8 mouse cellular contexts compared by ENCODE assay signal in the genomic region with DNA sequence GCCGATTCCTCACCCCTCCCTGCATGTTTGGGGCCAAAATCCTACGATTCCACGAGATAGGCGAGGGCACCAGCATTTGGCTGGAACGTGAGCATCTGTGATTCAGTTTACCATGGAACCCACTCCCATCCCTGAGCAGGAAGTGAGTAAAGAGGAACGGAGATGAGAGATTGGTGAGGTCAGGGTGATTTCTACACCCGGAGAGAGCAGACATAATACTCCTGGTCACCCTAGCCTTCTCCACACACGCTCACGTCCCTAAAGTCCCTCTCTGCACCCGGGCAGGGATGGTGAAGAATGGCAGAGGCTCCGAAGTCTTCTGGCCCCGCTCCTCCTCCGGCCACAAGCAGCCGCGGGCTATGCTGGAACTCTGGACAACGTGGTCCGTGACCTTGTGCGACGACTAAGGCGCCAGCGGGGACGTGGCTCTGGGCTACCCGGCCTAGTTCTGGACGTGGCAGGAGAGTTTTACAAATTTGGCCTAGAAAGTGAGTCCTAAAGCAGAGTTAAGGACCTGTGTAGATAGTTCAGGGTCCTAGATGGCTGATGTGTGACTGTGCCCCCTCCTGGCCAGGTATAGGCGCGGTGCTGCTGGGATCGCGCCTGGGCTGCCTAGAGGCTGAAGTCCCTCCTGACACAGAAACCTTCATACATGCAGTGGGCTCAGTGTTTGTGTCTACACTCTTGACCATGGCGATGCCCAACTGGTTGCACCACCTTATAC. TPM values are rescaled to one million over a fixed set of nuclear protein-coding genes. Genes with fewer than 3 reads are reported as not detected.
DNase-seq lines count a peak whose midpoint lies in the region; ATAC-seq lines count a peak whose summit lies in the region.

No protein-coding gene starts in this region.

- 3% methylated on average over 29 of the region's 29 CpGs for WGBS in forebrain, embryonic 10.5 days
- WGBS in forebrain, embryonic 16.5 days: 3% methylated on average over 29 of the region's 29 CpGs
- 3% methylated on average over 29 of the region's 29 CpGs for WGBS in hindbrain, embryonic 11.5 days
- WGBS in liver, embryonic 13.5 days (ENCODE audit: insufficient replicate concordance): 4% methylated on average over 29 of the region's 29 CpGs

- no peak overlapping the region for H3K4me2 ChIP-seq in forebrain, embryonic 16.5 days (ENCODE audit: low read length)
- H3K4me2 ChIP-seq in hindbrain, embryonic 11.5 days (replicated peaks; ENCODE audit: low read depth, low read length): no peak overlapping the region
- peak overlapping the region; percentile 26 for H3K4me2 ChIP-seq in liver, embryonic 13.5 days

- intact Hi-C loops in left cerebral cortex, postnatal 14 days (cut with DNase I): no loop called here

- H3K4me3 ChIP-seq in forebrain, embryonic 10.5 days: peak overlapping the region; percentile 39
- no peak overlapping the region for H3K4me3 ChIP-seq in forebrain, embryonic 16.5 days (replicated peaks; ENCODE audit: low read length)
- H3K4me3 ChIP-seq in hindbrain, embryonic 11.5 days (ENCODE audit: low read depth, low read length): no peak overlapping the region; the same call in 1 of the 2 replicates
- H3K4me3 ChIP-seq in liver, embryonic 13.5 days (replicated peaks): peak overlapping the region; percentile 18

- no peak for DNase-seq in forebrain, embryonic 10.5 days (ENCODE audit: extremely low spot score, low spot score)
- peak; percentile 65 for DNase-seq in CD4-positive, CD25-positive, alpha-beta regulatory T cell, adult 2 months (ENCODE audit: low read depth, low spot score)
- peak; percentile 39 for DNase-seq in hindbrain, embryonic 11.5 days (ENCODE audit: low spot score)
- no peak for DNase-seq in liver, embryonic 13.5 days
- DNase-seq in ovary, postnatal 36 days (ENCODE audit: low spot score): no peak
- no peak for DNase-seq in left cerebral cortex, postnatal 14 days (ENCODE audit: low spot score in 2 of 2)
- DNase-seq in urinary bladder, postnatal 25 days (ENCODE audit: low spot score): no peak

- H3K36me3 ChIP-seq in forebrain, embryonic 10.5 days (replicated peaks): peaks cover 41% of the 10 kb centered on the region
- 0 out of 2 replicates have a peak, but pooled peaks cover 2% of the 10 kb centered on the region for H3K36me3 ChIP-seq in forebrain, embryonic 16.5 days (ENCODE audit: control insufficient read depth, insufficient read depth)
- no peaks in the 10 kb centered on the region for H3K36me3 ChIP-seq in hindbrain, embryonic 11.5 days (ENCODE audit: control insufficient read depth, insufficient read depth, low read length)
- peaks cover 11% of the 10 kb centered on the region for H3K36me3 ChIP-seq in liver, embryonic 13.5 days

- peaks cover 61% of the 10 kb centered on the region for H3K27me3 ChIP-seq in forebrain, embryonic 10.5 days (ENCODE audit: poor library complexity, severe bottlenecking)
- peaks cover 38% of the 10 kb centered on the region for H3K27me3 ChIP-seq in forebrain, embryonic 16.5 days (replicated peaks; ENCODE audit: control insufficient read depth, insufficient read depth, low read length)
- H3K27me3 ChIP-seq in hindbrain, embryonic 11.5 days (ENCODE audit: control insufficient read depth, insufficient read depth, low read length): peaks cover 41% of the 10 kb centered on the region
- peaks cover 73% of the 10 kb centered on the region for H3K27me3 ChIP-seq in liver, embryonic 13.5 days

- H3K27ac ChIP-seq in forebrain, embryonic 10.5 days: no peak overlapping the region
- no peak overlapping the region for H3K27ac ChIP-seq in forebrain, embryonic 16.5 days (ENCODE audit: low read length)
- no peak overlapping the region for H3K27ac ChIP-seq in hindbrain, embryonic 11.5 days (ENCODE audit: low read depth, low read length)
- no peak overlapping the region for H3K27ac ChIP-seq in liver, embryonic 13.5 days

- ATAC-seq in forebrain, embryonic 16.5 days: no peak
- ATAC-seq in hindbrain, embryonic 11.5 days (ENCODE audit: low FRiP score): no peak
- peak; percentile 27; the same call in 1 of the 2 replicates for ATAC-seq in liver, embryonic 13.5 days (ENCODE audit: low read depth)

- peaks cover 21% of the 10 kb centered on the region for H3K4me1 ChIP-seq in forebrain, embryonic 10.5 days
- 0 out of 2 replicates have a peak, but pooled peaks cover 4% of the 10 kb centered on the region for H3K4me1 ChIP-seq in forebrain, embryonic 16.5 days (replicated peaks; ENCODE audit: control insufficient read depth, insufficient read depth, low read length)
- H3K4me1 ChIP-seq in hindbrain, embryonic 11.5 days (replicated peaks; ENCODE audit: control insufficient read depth, insufficient read depth, low read length): no peaks in the 10 kb centered on the region
- peaks cover 10% of the 10 kb centered on the region for H3K4me1 ChIP-seq in liver, embryonic 13.5 days (replicated peaks)

- H3K9ac ChIP-seq in forebrain, embryonic 16.5 days (replicated peaks; ENCODE audit: low read depth, low read length): no peak overlapping the region
- no peak overlapping the region; the same call in 1 of the 2 replicates for H3K9ac ChIP-seq in hindbrain, embryonic 11.5 days (ENCODE audit: low read depth, low read length)
- no peak overlapping the region for H3K9ac ChIP-seq in liver, embryonic 13.5 days

- no peaks in the 10 kb centered on the region for H3K9me3 ChIP-seq in forebrain, embryonic 10.5 days
- no peaks in the 10 kb centered on the region for H3K9me3 ChIP-seq in forebrain, embryonic 16.5 days (ENCODE audit: control insufficient read depth, low read length)
- no peaks in the 10 kb centered on the region for H3K9me3 ChIP-seq in hindbrain, embryonic 11.5 days (ENCODE audit: control insufficient read depth, low read length)
- no peaks in the 10 kb centered on the region for H3K9me3 ChIP-seq in liver, embryonic 13.5 days (replicated peaks)

RNA-seq across cellular contexts. Expression of a gene that starts 1.5 kb away (rescaled TPM):
- polyA plus RNA-seq in forebrain, embryonic 10.5 days (2016; fragmentation: Nextera tagmentation; extraction: Ambion mirVana): 0.11 and 0.16 TPM in 2 replicates
- 0.20 and 0.26 TPM in 2 replicates for polyA plus RNA-seq in forebrain, embryonic 16.5 days (2015; fragmentation: Nextera tagmentation; extraction: Ambion mirVana)
- 0.11 and 0.20 TPM in 2 replicates for polyA plus RNA-seq in hindbrain, embryonic 11.5 days (2014; fragmentation: Nextera tagmentation; extraction: Ambion mirVana)
- not detected in 2 replicates for polyA plus RNA-seq in liver, embryonic 13.5 days (2015; fragmentation: Nextera tagmentation; extraction: Ambion mirVana)
- total RNA-seq in left cerebral cortex, postnatal 14 days (2021): under 1 TPM; 0.59 to 0.61 TPM

RNA-seq across cellular contexts. Expression of a gene that starts 8.2 kb away (rescaled TPM):
- polyA plus RNA-seq in forebrain, embryonic 10.5 days (2016; fragmentation: Nextera tagmentation; extraction: Ambion mirVana): 0.18 and 0.21 TPM in 2 replicates
- 0.11 and 0.18 TPM in 2 replicates for polyA plus RNA-seq in forebrain, embryonic 16.5 days (2015; fragmentation: Nextera tagmentation; extraction: Ambion mirVana)
- 0.08 and 0.15 TPM in 2 replicates for polyA plus RNA-seq in hindbrain, embryonic 11.5 days (2014; fragmentation: Nextera tagmentation; extraction: Ambion mirVana)
- 0.07 and 0.14 TPM in 2 replicates for polyA plus RNA-seq in liver, embryonic 13.5 days (2015; fragmentation: Nextera tagmentation; extraction: Ambion mirVana)
- under 1 TPM in 1 of 2 experiments, not detected in 1; 0.19 TPM for total RNA-seq in left cerebral cortex, postnatal 14 days (2021)

RNA-seq across cellular contexts. Expression of a gene that starts 8.3 kb away (rescaled TPM):
- 62.1 and 65.2 TPM in 2 replicates for polyA plus RNA-seq in forebrain, embryonic 10.5 days (2016; fragmentation: Nextera tagmentation; extraction: Ambion mirVana)
- polyA plus RNA-seq in forebrain, embryonic 16.5 days (2015; fragmentation: Nextera tagmentation; extraction: Ambion mirVana): 20.1 and 23.0 TPM in 2 replicates
- polyA plus RNA-seq in hindbrain, embryonic 11.5 days (2014; fragmentation: Nextera tagmentation; extraction: Ambion mirVana): 32.4 and 36.7 TPM in 2 replicates
- 28.3 and 29.5 TPM in 2 replicates for polyA plus RNA-seq in liver, embryonic 13.5 days (2015; fragmentation: Nextera tagmentation; extraction: Ambion mirVana)
- 10 to 100 TPM; 10.3 to 11.1 TPM for total RNA-seq in left cerebral cortex, postnatal 14 days (2021)

RNA-seq across cellular contexts. Expression of a gene that starts 10.4 kb away (rescaled TPM):
- 1.1 and 1.2 TPM in 2 replicates for polyA plus RNA-seq in forebrain, embryonic 10.5 days (2016; fragmentation: Nextera tagmentation; extraction: Ambion mirVana)
- 5.3 and 6.6 TPM in 2 replicates for polyA plus RNA-seq in forebrain, embryonic 16.5 days (2015; fragmentation: Nextera tagmentation; extraction: Ambion mirVana)
- polyA plus RNA-seq in hindbrain, embryonic 11.5 days (2014; fragmentation: Nextera tagmentation; extraction: Ambion mirVana): 3.6 and 4.2 TPM in 2 replicates
- 0.07 TPM in 1 of 2 replicates, not detected in the other for polyA plus RNA-seq in liver, embryonic 13.5 days (2015; fragmentation: Nextera tagmentation; extraction: Ambion mirVana)
- 10 to 100 TPM; 32.7 to 35.1 TPM for total RNA-seq in left cerebral cortex, postnatal 14 days (2021)

RNA-seq across cellular contexts. Expression of a gene that starts 13.8 kb away (rescaled TPM):
- 3,005 and 3,066 TPM in 2 replicates for polyA plus RNA-seq in forebrain, embryonic 10.5 days (2016; fragmentation: Nextera tagmentation; extraction: Ambion mirVana)
- 1,494 and 1,664 TPM in 2 replicates for polyA plus RNA-seq in forebrain, embryonic 16.5 days (2015; fragmentation: Nextera tagmentation; extraction: Ambion mirVana)
- 2,639 and 2,665 TPM in 2 replicates for polyA plus RNA-seq in hindbrain, embryonic 11.5 days (2014; fragmentation: Nextera tagmentation; extraction: Ambion mirVana)
- polyA plus RNA-seq in liver, embryonic 13.5 days (2015; fragmentation: Nextera tagmentation; extraction: Ambion mirVana): 645 and 664 TPM in 2 replicates
- total RNA-seq in left cerebral cortex, postnatal 14 days (2021): 100 to 1,000 TPM in 1 of 2 experiments, 10 to 100 TPM in 1; 88.3 to 106 TPM

Comparison
In these comparisons a context has a peak if more than half of its experiments do, and no peak if none do; other contexts are left out.
1. H3K4me3 ChIP-seq: peak in forebrain, embryonic 10.5 days (single experiment) and liver, embryonic 13.5 days (single experiment); none in forebrain, embryonic 16.5 days (single experiment) and hindbrain, embryonic 11.5 days (single experiment).
2. DNase-seq: peak in CD4-positive, CD25-positive, alpha-beta regulatory T cell, adult 2 months (single experiment) and hindbrain, embryonic 11.5 days (single experiment); none in forebrain, embryonic 10.5 days (single experiment), liver, embryonic 13.5 days (single experiment), ovary, postnatal 36 days (single experiment), left cerebral cortex, postnatal 14 days (0 of 2) and urinary bladder, postnatal 25 days (single experiment).